Mouse (Mus musculus) right cerebral cortex, postnatal 25 days (tissue): Measurements from ENCODE around the gene Kmt2d.
"Not testable (repeated sequence)": the region's sequence is repeated elsewhere in the genome, so short reads cannot be mapped to it uniquely, and the experiment has no call there.

Experiments
- DNase-seq: peaks from one replicate; pipeline ENCODE4 v3.0.0; 2022

The Kmt2d gene

DNA sequence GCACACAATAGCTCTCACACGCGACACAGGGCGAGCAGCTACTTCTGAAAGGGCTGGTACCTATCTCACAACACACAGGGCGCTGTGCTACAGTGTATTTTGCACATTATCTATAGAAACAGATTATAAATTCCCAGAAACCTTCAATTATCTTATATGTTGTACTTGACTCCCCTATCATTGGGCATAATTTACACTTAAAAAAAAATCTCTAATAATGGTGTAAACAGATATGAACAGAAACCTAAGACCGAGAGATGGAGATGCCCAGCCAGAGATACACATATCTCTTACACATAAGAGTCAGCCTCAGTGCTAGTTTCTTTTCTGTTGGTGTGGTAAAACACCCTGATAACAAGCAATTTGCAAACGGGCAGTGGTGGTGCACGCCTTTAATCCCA is 43.4 kb downstream of the Kmt2d start:
- no peak for DNase-seq

DNA sequence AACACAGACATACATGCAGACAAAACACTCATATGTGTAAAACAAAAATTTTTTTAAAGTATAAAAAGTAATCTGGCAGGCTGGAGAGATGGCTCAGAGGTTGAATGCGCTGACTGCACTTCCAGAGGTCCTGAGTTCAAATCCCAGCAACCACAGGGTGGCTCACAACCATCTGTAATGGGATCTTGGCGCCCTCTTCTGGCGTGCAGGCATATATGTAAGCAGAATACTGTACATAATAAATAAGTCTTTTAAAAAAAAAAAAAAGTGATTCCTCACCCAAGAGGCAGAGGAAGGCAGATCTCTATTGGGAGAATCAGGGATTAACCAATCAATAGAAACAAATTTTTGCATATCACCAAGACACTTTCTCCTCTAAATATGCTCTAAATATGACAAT is 47.6 kb downstream of the Kmt2d start:
- DNase-seq, result no peak

DNA sequence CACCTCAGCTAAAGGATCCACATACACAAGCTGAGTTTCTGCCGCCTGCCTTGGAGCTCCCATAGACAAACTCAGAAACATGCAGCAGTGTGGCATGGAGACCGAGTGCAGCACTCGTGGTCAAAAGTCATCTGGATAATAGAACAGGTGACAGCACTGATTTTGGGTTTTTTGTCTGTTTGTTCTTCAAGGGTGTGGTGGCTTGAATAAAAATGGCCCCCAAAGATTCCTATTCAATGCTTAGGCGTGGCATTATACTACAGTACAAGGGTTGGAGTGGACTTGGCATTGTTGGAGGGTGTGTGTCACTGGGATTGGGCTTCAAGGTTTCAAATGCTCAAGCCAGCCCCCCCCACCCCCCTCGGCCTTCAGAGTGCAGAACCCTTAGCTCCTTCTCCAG is 48.9 kb downstream of the Kmt2d start:
- no peak for DNase-seq

DNA sequence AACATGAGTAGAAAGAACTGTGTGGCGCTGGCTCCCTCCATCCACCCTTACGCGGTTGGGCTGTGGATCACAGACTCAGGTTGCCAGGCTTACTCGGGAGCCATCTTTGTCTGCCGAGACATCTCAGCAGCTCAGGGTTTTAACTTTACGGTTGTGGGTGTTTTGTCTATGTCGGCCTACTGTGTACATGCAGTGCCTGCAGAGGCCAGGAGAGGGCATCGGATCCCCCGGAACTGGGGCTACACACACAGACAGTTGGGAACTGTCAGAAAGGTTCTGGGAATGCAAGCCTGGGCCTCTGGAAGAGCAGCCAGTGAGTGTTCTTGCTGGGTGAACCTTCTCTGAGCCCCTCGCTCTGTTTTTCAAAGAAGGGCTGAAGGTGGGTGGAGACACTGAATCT is 49.6 kb downstream of the Kmt2d start:
- DNase-seq, result no peak

DNA sequence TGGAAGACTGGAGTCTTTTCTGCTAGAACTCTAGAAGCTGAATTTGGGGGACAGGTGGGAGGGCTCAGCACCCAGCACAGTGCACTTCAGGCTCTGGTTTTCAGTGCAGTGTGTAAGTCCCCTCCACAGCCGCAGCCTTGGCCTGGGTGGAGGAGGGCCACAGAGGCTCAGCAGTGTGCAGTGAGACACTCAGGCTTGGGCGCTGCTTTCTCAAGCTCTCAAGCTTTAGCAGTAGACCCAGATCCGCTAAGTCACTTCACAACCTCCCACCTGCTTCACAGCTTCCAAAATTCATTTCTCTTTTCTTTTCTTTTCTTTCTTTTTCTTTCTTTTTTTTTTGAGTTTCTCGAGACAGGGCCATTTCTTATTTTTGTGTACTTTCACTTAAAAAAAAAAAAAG is 50.1 kb downstream of the Kmt2d start:
- DNase-seq, result no peak

DNA sequence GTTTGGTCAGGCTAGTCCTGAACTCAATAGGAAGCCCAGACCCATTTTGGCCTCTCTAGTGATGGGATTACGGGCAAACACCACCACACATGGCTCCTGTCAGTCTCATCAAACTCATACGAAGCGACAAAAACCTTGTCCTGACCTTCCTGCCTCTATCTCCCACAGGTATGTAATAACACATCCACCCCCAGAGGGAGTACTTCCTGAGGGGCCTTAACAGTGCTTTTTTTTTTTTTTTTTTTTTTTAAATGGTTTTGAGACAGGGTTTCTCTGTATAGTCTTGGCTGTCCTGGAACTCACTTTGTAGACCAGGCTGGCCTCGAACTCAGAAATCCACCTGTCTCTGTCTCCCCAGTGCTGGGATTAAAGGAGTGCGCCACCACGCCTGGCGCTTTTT is 52.8 kb downstream of the Kmt2d start:
- DNase-seq, result no peak

DNA sequence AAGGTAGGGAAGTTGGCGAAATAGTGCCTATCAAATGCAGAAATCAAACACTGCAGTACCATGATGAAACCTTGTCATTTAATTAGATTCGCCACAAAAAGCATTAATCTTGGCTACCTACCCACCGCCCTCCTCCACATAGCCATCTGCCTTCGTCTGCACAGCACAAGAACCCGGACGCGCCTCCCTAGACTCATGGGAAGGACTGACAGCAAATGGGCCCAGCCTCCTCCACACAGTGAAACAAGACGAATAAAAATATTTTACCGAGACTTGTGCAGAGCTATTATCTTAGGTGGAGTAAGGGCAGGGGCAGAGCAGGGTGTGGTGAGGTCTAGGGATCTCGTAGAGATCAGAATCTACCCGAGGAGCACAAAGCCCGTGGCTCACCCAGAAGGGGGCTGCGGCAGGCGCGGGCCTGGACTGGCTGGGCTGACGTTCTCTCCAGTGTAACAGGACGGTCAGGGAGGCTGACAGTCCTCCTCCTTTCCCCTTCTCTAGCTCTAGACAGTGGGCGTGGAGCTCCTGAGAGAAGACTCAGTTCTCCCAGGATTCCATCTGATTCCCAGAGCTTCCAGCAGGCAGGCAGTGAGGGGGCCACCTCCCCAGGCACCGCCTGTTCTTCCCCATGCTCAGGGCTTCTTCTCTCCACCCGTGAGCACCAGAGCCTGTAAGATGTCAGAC is 58.1 kb downstream of the Kmt2d start:
- DNase-seq, result peak; percentile 75

DNA sequence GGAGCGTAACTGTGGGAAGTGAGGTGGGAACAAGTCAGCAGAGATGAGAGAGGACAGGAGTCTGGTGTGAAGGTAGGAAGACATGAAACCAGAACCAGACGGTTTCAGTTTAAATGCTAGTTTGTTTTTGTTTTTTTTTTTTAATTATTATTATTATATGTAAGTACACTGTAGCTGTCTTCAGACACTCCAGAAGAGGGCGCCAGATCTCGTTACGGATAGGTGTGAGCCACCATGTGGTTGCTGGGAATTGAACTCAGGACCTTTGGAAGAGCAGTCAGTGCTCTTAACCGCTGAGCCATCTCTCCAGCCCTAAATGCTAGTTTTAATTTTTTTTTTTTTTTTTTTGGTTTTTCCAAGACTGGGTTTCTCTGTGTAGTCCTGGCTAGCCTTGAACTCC is 60.8 kb downstream of the Kmt2d start:
- DNase-seq, result not testable (repeated sequence)

DNA sequence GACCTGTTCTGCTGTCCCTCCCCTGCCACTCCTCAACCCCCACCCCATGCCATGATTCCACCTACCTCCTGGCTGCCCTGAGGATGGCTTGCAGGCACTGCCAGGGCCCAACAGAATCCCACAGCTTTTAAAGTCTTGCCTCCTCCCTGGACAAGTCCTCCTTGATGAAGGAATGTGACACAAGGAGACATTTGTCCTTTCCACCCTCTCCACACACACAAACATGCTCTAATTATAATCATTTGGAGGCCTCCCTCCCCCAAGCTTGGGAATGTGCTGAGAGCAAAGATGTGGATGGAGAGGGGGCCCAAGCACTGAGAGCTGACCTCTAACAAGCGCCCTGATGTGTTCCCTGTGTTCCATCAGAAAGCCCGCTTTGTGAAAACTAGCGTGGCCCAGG is 61.6 kb downstream of the Kmt2d start, which contains the start of gene Ddn:
Gene Ddn, minus strand, starts transcription at position 101 of the 400 bp plus-strand sequence.
- no peak for DNase-seq

DNA sequence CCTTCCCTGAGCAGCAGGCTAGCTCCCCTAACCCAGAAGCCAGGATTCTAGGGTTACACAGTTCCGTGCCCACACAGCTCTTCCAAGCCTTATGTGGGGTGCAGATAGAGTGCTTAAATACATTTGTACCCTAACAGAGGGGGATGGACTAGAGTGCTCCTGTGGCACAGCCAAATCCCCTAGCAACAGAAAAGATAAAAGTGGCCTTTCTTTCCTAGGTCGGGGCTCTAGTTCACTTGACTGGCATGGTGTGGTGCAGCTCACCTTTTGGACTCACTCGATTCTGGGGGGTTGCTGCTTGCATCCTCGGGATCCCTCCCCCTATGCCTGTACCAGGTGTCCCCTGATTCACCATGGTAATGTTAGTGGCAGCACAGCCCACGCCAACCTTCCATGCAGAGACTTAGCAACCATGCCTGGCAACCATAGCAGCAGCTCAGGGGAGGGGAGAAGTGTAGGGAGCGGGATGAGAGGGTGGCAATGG is 62.3 kb downstream of the Kmt2d start:
- DNase-seq, result peak; percentile 88

DNA sequence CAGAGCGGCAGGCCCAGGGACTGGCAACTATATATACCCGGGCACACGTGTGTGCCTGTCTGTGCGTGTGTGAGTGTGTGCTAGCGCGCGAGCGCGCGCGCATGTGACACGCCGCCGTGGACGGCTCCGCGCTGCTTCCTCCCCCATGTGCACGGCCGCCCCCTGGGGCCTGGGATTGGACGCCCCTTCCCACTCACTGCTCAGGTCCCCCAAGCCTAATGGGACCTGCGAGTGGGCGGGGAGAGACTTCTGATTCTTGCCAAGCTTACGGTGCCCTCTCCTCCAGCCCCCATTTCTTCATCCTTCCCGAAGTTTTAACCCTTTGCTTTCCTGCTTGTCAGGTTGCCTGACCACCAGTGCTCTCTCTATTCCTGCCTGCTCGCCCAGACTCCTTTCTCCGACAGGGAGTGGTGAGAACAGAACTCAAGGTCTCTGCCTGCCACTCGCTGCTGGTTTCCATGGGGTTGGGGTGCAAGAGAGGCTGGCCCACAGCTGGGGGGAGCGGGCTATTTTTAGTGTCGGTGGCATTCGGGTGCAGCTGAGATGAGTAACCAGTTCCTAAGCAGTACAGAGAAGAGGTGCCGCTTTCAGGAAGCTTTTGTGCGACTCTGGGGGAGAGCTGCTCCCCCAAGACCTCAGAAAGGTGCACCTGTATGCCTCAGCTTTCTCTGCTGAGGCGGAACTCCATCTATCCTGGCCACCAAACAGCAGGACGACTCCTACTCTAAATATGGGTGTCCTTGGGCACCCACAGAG is 62.9 kb downstream of the Kmt2d start:
- DNase-seq, result peak; percentile 84

DNA sequence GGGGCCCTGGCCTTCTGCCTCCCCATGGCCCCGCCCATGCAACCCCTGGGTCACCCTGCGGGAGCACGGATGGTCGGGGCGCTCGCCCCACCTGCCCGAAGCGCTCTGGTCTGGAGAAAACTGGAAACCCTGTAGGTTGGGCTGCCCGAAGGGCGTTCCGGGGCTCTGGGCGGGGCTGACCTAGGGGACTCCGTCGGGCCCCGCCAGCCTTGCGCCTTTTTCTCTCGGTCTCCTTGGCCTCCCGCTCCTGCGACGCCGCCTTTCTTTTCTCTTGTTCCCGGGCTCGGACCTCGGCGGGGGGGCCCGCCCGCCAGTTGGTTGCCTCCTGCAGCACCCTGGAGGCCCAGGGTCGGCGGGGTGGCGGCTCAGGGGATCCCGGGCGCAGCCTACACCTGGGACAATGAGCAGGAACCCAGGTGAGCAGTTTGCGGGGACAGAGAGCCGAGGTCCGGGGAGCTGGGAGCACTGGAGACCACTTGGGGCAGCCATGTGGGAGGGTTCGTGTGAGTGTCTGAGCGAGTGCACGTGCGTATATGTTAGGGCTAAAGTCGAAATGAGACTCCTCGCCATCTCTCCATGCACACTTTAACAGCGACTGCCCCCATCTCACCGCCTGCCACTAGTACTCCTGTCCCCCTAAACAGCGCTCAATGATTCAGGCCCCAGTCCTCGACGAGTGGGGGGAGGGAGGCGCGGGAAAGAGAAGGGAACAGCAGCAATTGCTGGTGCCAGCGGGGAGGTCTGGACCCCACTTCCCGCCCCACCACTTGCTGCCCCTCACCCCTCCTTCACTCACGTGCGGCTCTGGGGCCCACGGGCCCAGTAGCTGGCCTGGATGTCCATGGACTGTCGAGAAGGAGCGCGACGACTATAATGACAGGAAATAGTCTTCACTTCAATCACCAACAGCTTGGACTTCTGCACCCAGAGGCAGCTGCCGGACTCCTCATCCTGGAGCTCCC is 63.9 kb downstream of the Kmt2d start:
- peak; percentile 45 for DNase-seq

DNA sequence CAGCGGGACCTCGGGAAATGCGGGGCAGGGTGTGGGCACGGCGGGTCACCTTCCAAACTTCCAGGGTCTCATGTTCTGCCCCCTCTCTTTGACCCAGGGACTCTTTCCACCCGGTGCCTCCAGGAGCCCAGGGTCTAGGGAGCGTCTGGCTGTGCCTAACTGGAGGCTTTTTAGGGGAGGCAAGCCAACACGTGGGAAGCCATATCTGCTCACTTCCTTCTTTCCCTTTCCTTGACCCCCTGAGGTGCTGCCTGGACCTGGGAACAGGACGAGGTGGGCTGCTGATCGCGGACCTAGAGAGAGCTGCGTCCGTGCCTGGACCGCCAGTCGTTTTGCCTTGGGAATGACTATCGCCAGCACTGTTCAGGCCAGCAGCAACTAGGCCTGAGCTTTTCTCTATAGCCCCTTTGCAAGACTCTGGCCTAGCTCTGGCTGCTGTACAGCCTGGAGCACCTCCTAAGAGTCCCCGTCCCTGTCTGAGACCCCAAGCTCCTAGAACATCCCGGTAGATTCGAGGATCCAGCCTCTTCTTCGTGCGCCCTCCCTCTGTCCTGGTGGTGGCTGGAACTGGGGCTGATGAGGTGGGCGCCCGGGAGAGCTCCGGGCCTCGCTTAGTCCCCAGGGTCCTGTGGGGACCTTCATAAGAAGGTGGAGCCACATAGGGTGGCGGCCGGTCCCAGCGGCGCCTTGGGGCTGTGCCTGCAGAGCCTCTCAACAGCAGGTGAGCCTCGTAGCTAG is 64.8 kb downstream of the Kmt2d start:
- DNase-seq, result peak; percentile 45

DNA sequence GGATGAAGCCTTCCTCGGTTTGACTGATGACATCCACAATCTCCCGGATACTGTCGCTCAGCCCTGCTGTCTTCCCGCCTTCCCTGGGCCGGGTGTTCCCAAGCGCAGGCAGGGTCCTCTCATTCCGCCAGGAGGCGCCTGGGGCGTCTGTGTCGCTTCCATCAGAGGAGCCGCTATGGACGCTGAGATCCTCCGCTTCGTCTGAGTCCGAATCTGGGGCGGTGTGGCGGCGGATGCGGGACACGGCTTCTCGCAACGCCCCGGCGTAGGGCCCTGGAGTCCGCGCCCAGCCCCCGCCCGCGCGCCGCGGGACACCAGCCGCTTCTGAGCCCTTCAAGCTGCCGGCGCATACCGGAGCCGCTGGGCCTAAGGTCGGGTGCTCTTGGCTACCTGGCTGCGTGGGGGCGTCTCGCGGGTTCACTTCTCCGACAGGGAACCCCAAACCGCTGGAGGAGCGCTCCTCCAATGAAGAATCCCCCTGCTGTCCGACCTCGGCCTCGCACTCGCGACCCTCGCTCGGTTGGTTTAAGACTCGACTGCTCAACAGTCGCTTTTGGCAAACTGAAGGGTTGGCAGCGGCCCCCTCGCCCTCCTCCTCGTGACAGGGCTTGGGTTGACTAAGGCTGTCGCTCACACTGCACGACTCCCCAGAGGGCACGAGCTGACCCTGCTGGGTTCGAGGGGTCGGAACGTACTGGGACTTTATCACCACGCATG is 65.5 kb downstream of the Kmt2d start:
- peak; percentile 79 for DNase-seq

DNA sequence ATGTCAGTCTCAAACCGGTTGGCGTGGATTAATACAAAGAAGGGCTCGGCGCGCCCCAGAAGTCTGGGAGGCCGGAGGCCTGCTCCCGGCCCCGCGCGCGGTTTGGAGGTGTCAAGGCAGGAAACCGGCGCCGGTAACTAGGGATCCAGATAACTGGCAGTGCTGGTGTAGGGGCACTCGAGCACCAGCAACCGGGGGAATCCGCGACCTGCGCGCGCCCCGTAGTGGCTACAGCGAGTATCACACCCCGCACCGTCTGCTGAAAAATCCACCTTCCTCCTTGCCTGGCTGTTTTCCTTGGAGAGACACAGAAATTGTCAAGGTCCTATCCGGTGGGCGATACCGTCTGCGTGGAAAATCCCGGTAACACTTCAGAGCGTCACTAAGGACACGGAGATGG is 67.0 kb downstream of the Kmt2d start:
- DNase-seq, result peak; percentile 89

DNA sequence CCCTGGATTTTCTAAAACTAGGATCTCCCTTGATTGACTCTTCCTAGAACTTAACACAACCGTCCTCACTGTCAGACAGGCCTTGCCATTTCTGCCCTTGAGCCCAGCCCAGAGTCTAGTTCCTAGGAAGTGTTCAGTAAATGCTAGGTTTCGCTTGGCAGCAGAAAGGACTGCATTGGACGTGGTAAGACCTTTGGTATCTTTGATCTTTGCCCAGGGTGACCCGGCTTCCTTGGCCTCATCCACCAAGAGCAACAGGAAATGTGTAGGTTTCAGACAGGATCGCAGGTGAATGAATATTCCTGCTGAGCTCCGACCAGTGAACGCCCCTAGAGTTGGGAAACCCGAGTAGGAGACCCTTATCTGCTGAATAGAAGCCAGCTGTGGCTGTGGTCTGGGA is 68.1 kb downstream of the Kmt2d start:
- no peak for DNase-seq

DNA sequence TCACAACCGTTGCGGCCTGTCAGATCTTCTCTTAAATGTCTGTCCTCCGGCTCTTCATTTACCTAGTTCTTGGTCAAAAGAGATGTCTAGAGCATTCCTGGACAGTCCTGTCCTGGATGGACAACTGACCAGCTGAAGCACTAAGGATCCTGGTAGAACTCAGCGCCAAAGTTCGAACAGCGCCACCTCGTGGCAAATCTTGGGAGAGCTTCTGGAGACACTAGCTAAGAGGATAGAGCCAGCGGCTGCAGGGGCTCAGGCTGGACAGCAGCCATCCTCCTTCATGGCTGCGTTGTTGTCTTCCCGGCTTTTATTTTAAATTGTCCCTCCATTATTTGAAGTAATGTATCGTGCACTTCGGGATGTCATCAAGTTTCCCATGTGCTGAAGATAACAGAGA is 71.6 kb downstream of the Kmt2d start:
- DNase-seq, result peak; percentile 68

DNA sequence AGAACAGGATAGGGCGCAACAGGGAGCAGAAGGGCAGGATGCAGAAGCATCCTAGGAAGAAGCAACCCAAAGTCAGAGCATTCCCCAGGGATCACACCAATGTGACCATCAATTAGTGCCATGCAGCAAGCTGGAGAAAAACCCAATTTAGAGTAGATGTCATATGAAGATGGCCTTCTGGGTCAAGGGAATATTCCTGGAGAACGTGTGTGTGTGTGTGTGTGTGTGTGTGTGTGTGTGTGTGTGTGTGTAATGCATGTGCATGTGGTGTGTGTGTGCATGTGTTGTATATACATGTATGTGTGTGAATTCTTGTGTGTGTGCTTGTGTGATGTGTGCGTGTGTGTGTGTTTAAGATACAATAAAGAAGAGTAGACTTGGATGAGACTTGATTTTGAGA is 72.1 kb downstream of the Kmt2d start:
- no peak for DNase-seq

DNA sequence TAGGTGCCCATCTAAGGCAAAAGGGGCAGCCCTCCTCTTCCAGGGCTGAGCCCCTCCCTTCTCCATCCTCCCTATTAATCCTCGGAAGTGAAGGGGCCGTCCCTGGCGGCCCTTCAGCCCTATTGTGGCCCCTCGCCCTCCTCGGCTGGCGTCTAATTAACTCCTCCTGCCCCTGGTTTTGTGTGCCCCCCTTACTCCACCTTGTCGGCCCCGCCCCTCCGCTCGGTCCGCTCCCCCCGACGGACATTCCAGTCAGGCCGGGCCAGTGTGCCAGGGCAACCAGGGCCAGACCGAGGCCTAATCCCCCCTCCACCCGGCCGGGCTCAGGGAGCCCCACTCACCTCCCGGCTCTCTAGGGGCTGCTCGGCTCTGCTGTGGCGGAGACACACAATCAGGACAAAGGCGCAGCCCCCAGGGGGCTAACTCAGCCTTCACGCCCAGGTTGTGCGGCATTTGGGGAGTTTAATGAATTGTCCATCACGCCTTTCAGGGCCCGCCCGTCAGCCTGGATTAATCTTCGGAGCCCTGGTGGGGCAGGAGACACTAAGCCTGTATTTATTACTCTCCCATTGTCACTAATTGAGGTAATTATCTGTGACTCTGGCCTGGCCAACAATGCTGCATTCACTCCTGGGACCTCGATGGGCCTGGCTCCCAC is 73.0 kb downstream of the Kmt2d start:
- no peak for DNase-seq

DNA sequence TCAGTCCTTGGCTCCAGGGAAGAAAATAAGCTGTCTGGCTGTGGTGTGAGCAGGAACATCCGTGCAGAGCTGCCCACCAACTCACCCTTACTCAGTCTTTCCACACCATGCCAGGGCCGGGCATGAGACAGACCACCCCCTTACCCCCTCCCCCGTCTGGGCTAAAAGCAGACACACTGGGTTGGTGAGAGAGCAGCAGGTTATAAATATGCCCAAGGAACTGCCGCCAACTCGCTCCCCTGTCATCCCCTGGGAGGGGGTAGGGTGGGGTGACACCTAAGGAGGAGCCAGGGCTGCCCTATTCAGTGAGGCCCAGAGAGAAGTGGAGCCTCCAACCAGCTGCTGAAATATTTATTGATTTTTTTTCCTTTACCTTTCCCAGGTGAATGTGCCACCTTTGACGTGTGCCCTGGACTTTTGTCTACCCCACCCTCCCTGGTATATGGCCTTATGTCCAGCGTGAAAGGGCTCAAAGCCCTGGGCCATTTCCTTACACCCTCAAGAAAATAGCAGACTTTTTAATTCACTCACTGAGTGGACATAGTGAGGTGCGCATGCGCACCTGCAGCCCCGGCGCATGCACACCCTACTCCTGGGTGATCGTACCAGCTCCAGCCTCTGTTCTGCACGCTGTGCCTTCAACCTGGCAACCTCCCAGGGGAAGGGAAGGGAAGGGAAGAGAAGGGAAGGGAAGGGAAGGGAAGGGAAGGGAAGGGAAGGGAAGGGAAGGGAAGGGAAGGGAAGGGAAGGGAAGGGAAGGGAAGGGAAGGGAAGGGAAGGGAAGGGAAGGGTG is 74.0 kb downstream of the Kmt2d start:
- no peak for DNase-seq
